Mouse (Mus musculus): Measurements from ENCODE around the gene Thsd7a. TPM values are rescaled to one million over a fixed set of nuclear protein-coding genes. Genes with fewer than 3 reads are reported as not detected.

Gene Thsd7a
- polyA plus RNA-seq, 1 experiment from 2014 or later = 6.4 TPM

- no peaks in the 10 kb centered on the region for H3K4me1 ChIP-seq (replicated peaks; ENCODE audit: insufficient read depth, low read length)
- DNase-seq (ENCODE audit: low spot score) (no peak), ATAC-seq (replicated peaks; ENCODE audit: low FRiP score, low read depth) (no peak)
- TF ChIP-seq CTCF (IDR thresholded peaks at IDR 0.05; ENCODE audit: low read depth) = no peak
- H3K4me2 ChIP-seq (ENCODE audit: low read length) = no peak overlapping the region
- H3K27ac ChIP-seq = no peak overlapping the region
- no peaks in the 10 kb centered on the region for H3K9me3 ChIP-seq (replicated peaks; ENCODE audit: low read length)
- no peak overlapping the region for H3K9ac ChIP-seq (ENCODE audit: low read depth, low read length)
- H3K27me3 ChIP-seq (ENCODE audit: insufficient read depth, low read length) = no peaks in the 10 kb centered on the region
- H3K36me3 ChIP-seq (ENCODE audit: insufficient read depth, low read length) = no peaks in the 10 kb centered on the region
- 81% methylated on average over 1 of the region's 1 CpGs for whole genome bisulfite sequencing
- H3K4me3 ChIP-seq (replicated peaks; ENCODE audit: low read depth, low read length) = no peak overlapping the region
Measured at GRCm38 (mm10) chr6:12764606-12765005, 15.4 kb upstream of the Thsd7a start.

DNA sequence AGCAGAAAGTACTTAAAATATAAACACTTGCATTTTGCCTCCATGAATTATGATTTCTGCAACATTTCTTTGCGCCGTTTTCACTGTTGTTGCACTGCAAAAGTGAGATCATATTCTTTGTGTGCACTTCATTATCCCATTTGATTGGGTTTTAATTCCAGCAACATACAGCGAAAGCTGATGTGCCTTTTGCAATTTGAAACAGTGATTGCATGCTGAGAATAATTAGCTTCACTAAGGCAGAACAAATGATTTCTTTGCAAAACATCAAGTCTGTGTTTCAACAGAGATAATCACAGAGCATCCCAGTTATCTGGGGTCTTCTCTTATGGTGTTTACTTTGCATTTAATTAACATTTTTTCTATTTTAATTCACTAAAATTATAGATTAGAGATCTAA, 14.6 kb upstream of the Thsd7a start:
- Histone ChIP-seq H3K4me3 (replicated peaks; ENCODE audit: low read depth, low read length) (no peak overlapping the region), H3K27ac (no peak overlapping the region), H3K4me2 (ENCODE audit: low read length) (no peak overlapping the region), H3K9ac (ENCODE audit: low read depth, low read length) (no peak overlapping the region), H3K36me3 (ENCODE audit: insufficient read depth, low read length) (no peaks in the 10 kb centered on the region), H3K27me3 (ENCODE audit: insufficient read depth, low read length) (no peaks in the 10 kb centered on the region), H3K4me1 (replicated peaks; ENCODE audit: insufficient read depth, low read length) (no peaks in the 10 kb centered on the region), H3K9me3 (replicated peaks; ENCODE audit: low read length) (no peaks in the 10 kb centered on the region)
- DNase-seq (ENCODE audit: low spot score) (no peak), ATAC-seq (replicated peaks; ENCODE audit: low FRiP score, low read depth) (no peak)
- 92% methylated on average over 3 of the region's 3 CpGs for WGBS
- TF ChIP-seq CTCF (IDR thresholded peaks at IDR 0.05; ENCODE audit: low read depth) = no peak

GRCm38 (mm10) chr6:12759328-12760193, 10.4 kb upstream of the Thsd7a start:
- DNase-seq (ENCODE audit: low spot score) (no peak), ATAC-seq (replicated peaks; ENCODE audit: low FRiP score, low read depth) (no peak)
- no peak overlapping the region for H3K4me2 ChIP-seq (ENCODE audit: low read length)
- no peaks in the 10 kb centered on the region for H3K27me3 ChIP-seq (ENCODE audit: insufficient read depth, low read length)
- 87% methylated on average over 8 of the region's 8 CpGs for WGBS
- no peaks in the 10 kb centered on the region for H3K36me3 ChIP-seq (ENCODE audit: insufficient read depth, low read length)
- H3K9me3 ChIP-seq (replicated peaks; ENCODE audit: low read length) = no peaks in the 10 kb centered on the region
- no peak overlapping the region for H3K9ac ChIP-seq (ENCODE audit: low read depth, low read length)
- no peaks in the 10 kb centered on the region for H3K4me1 ChIP-seq (replicated peaks; ENCODE audit: insufficient read depth, low read length)
- H3K4me3 ChIP-seq (replicated peaks; ENCODE audit: low read depth, low read length) = no peak overlapping the region
- TF ChIP-seq CTCF (IDR thresholded peaks at IDR 0.05; ENCODE audit: low read depth) = no peak
- no peak overlapping the region for H3K27ac ChIP-seq

- Histone ChIP-seq H3K9me3 (replicated peaks; ENCODE audit: low read length) (no peaks in the 10 kb centered on the region), H3K4me1 (replicated peaks; ENCODE audit: insufficient read depth, low read length) (no peaks in the 10 kb centered on the region), H3K4me2 (ENCODE audit: low read length) (no peak overlapping the region), H3K27ac (no peak overlapping the region), H3K9ac (ENCODE audit: low read depth, low read length) (no peak overlapping the region), H3K27me3 (ENCODE audit: insufficient read depth, low read length) (no peaks in the 10 kb centered on the region), H3K4me3 (replicated peaks; ENCODE audit: low read depth, low read length) (no peak overlapping the region), H3K36me3 (ENCODE audit: insufficient read depth, low read length) (no peaks in the 10 kb centered on the region)
- TF ChIP-seq CTCF (IDR thresholded peaks at IDR 0.05; ENCODE audit: low read depth) = no peak
- ATAC-seq (replicated peaks; ENCODE audit: low FRiP score, low read depth) = no peak
- DNase-seq (ENCODE audit: low spot score) = no peak
Measured at GRCm38 (mm10) chr6:12752297-12752696, 3.1 kb upstream of the Thsd7a start.

DNA sequence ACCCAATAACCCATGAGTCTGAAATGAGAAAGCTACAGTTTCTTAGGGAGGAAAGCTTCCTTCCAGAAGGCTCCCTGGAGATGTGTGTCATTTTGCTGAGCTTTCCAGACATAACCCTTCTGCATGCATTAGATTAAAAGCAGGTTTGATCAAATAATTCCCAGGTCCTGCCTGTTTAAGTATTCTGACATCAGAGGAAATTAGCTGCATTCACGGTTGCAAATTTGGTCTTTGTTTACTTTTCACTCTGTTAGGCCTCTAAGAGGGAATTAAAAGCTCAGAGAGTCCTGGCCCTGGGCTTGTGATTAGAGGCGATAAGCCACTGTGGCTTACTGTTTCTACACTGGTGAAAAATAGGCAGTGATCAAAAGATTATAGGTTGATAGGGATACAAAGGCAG, 1.2 kb upstream of the Thsd7a start:
- no peaks in the 10 kb centered on the region for H3K27me3 ChIP-seq (ENCODE audit: insufficient read depth, low read length)
- no peaks in the 10 kb centered on the region for H3K36me3 ChIP-seq (ENCODE audit: insufficient read depth, low read length)
- no peak overlapping the region for H3K9ac ChIP-seq (ENCODE audit: low read depth, low read length)
- no peak overlapping the region for H3K4me3 ChIP-seq (replicated peaks; ENCODE audit: low read depth, low read length)
- DNase-seq (ENCODE audit: low spot score) (no peak), ATAC-seq (replicated peaks; ENCODE audit: low FRiP score, low read depth) (no peak)
- no peak for TF ChIP-seq CTCF (IDR thresholded peaks at IDR 0.05; ENCODE audit: low read depth)
- H3K4me1 ChIP-seq (replicated peaks; ENCODE audit: insufficient read depth, low read length) = no peaks in the 10 kb centered on the region
- no peak overlapping the region for H3K4me2 ChIP-seq (ENCODE audit: low read length)
- no peak overlapping the region for H3K27ac ChIP-seq
- no peaks in the 10 kb centered on the region for H3K9me3 ChIP-seq (replicated peaks; ENCODE audit: low read length)
- 36% methylated on average over 2 of the region's 2 CpGs for WGBS

GRCm38 (mm10) chr6:12749531-12750210, 461 bp upstream of the Thsd7a start:
- H3K9ac ChIP-seq (ENCODE audit: low read depth, low read length) = 0 out of 2 replicates have a peak overlapping the region, but pooled peaks have one; percentile 59
- H3K27ac ChIP-seq = no peak overlapping the region
- no peak for TF ChIP-seq CTCF (IDR thresholded peaks at IDR 0.05; ENCODE audit: low read depth)
- H3K36me3 ChIP-seq (ENCODE audit: insufficient read depth, low read length) = no peaks in the 10 kb centered on the region
- no peak for ATAC-seq (replicated peaks; ENCODE audit: low FRiP score, low read depth)
- H3K4me1 ChIP-seq (replicated peaks; ENCODE audit: insufficient read depth, low read length) = no peaks in the 10 kb centered on the region
- peak overlapping the region; percentile 58 for H3K4me3 ChIP-seq (replicated peaks; ENCODE audit: low read depth, low read length)
- no peaks in the 10 kb centered on the region for H3K9me3 ChIP-seq (replicated peaks; ENCODE audit: low read length)
- 16% methylated on average over 12 of the region's 12 CpGs for WGBS
- peak overlapping the region; percentile 85 for H3K4me2 ChIP-seq (ENCODE audit: low read length)
- DNase-seq (ENCODE audit: low spot score) = peak; percentile 16
- no peaks in the 10 kb centered on the region for H3K27me3 ChIP-seq (ENCODE audit: insufficient read depth, low read length)

Measured in kidney, postnatal 0 days (tissue).